Mouse (Mus musculus) stomach, embryonic 16.5 days (tissue): ENCODE measurements around the gene Pald1. TPM values are rescaled to one million over a fixed set of nuclear protein-coding genes. Genes with fewer than 3 reads are reported as not detected.

Experiments used
- ATAC-seq: fragments of 200-750 bp; cut with Nextera tagmentation; 2 replicates; pipeline ENCODE4 v1.8.0; 2017; ENCODE audit warnings: moderate number of reproducible peaks, moderate TSS enrichment; ENCODE audit not compliant: insufficient read depth, low FRiP score
- H3K27ac ChIP-seq: fragments of 300-500 bp; sonication (generic); 2 replicates; pipeline ENCODE4 v1.5.1; 2014; ENCODE audit warnings: low read length
- H3K27me3 ChIP-seq: fragments of 300-500 bp; sonication (generic); 2 replicates; pipeline ENCODE4 v1.6.1; 2014; ENCODE audit warnings: low read length, control low read depth, mixed read lengths; ENCODE audit not compliant: control insufficient read depth, insufficient read depth
- H3K36me3 ChIP-seq: fragments of 300-500 bp; sonication (generic); 2 replicates; pipeline ENCODE4 v1.6.1; 2014; ENCODE audit warnings: low read length; ENCODE audit not compliant: control insufficient read depth, insufficient read depth
- H3K4me1 ChIP-seq: fragments of 300-500 bp; sonication (generic); 2 replicates; pipeline ENCODE4 v1.6.1; 2014; ENCODE audit warnings: low read length, control low read depth, mixed read lengths; ENCODE audit not compliant: control insufficient read depth, insufficient read depth
- H3K4me2 ChIP-seq: fragments of 300-500 bp; sonication (generic); 2 replicates; pipeline ENCODE4 v1.6.1; 2014; ENCODE audit warnings: low read depth, low read length, mixed read lengths
- H3K4me3 ChIP-seq: fragments of 300-500 bp; sonication (generic); replicated peaks from 2 replicates; pipeline ENCODE4 v1.5.1; 2014; ENCODE audit warnings: mild to moderate bottlenecking, low read length
- H3K9ac ChIP-seq: fragments of 300-500 bp; sonication (generic); 2 replicates; pipeline ENCODE4 v1.6.1; 2014; ENCODE audit warnings: low read length
- H3K9me3 ChIP-seq: fragments of 300-500 bp; sonication (generic); replicated peaks from 2 replicates; pipeline ENCODE4 v1.6.1; 2016; ENCODE audit warnings: low read length, control low read depth; ENCODE audit not compliant: control insufficient read depth
- WGBS: fragments of 180-500 bp; shearing (Covaris S2); extraction: QIAGEN DNeasy Blood & Tissue Kit; methylation state at CpG from one replicate; pipeline ENCODE4 v1.1.7; 2014; 5-methylcytosine and 5-hydroxymethylcytosine counted together
- polyA plus RNA-seq: library from polyadenylated mRNA; unstranded; fragments of >200 nt; fragmentation: Nextera tagmentation; extraction: Ambion mirVana; gene quantifications from 2 replicates; pipeline ENCODE4 v1.2.1, GENCODE M21; 2015

Pald1 gene
- polyA plus RNA-seq, 1 experiment from 2014 or later = 17.0 TPM

DNA sequence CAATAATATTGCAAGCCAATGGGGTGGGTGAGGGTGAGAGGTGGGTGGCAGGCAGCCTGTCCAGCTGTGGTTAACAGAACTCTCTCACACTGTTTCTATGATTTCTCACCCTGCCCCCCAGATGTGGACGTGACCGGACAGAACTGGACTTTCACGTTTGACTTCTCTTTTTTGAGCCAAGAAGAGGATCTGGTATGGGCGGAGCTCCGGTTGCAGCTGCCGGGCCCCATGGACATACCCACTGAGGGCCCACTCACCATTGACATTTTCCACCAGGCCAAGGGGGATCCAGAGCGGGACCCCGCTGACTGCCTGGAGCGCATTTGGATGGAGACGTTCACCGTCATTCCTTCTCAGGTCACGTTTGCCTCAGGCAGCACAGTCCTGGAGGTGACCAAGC is 39.5 kb upstream of the Pald1 start:
- Histone ChIP-seq H3K27me3 (peaks cover 27% of the 10 kb centered on the region), H3K27ac (no peak overlapping the region), H3K4me2 (no peak overlapping the region), H3K4me3 (no peak overlapping the region), H3K9me3 (no peaks in the 10 kb centered on the region), H3K9ac (no peak overlapping the region), H3K4me1 (peaks cover 20% of the 10 kb centered on the region), H3K36me3 (no peaks in the 10 kb centered on the region)
- peak; percentile 7; the same call in 1 of the 2 replicates for ATAC-seq
- 74% methylated on average over 12 of the region's 12 CpGs for WGBS

DNA sequence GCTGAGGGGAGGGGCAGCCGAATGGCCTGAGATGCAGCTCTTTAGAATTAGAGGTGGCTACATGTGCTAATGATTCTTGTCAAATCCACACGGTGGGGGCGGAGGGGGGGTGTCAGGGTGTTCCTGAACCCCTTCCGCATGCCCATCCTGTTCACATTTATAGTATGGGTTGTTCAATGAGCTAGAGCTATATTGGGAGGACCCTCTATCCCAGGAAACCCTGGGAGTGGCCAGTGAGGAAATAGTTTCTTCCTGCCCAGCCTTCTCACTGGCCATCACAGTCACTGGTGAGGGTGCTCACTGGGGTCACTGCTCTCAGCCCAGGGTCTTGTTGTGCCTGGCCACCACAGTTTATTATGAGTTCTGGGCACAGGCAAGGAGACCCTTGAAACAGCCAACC is 36.7 kb upstream of the Pald1 start:
- no peak overlapping the region for H3K4me2 ChIP-seq
- H3K9me3 ChIP-seq = no peaks in the 10 kb centered on the region
- no peak overlapping the region for H3K4me3 ChIP-seq
- peaks cover 19% of the 10 kb centered on the region for H3K4me1 ChIP-seq
- H3K27ac ChIP-seq = no peak overlapping the region
- peaks cover 37% of the 10 kb centered on the region for H3K27me3 ChIP-seq
- no peak overlapping the region for H3K9ac ChIP-seq
- WGBS = 70% methylated on average over 4 of the region's 4 CpGs
- ATAC-seq = no peak
- no peaks in the 10 kb centered on the region for H3K36me3 ChIP-seq

DNA sequence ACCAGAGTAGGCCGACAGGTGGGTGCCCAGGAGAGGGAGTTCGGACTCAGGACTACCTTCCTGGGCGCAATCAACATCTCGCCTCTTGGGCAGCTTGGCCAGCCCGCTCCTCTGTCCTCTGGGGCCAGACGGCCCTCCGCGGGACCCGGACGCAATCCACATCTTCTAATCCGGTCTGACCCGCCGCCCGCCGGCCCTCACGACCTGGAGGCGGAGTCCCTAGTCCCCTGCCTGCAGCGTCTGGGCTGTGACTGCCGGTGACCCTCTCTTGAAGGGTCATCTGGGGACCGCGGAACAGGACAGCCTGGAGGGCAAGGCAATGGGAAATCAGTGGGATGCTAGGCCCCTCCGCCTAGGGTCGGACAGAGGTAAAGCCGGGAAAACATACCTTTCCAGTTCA is 35.8 kb upstream of the Pald1 start:
- Histone ChIP-seq H3K36me3 (no peaks in the 10 kb centered on the region), H3K9ac (no peak overlapping the region), H3K4me2 (no peak overlapping the region), H3K27me3 (peaks cover 37% of the 10 kb centered on the region), H3K4me1 (peaks cover 11% of the 10 kb centered on the region; the same call in 1 of the 2 replicates), H3K27ac (no peak overlapping the region), H3K4me3 (no peak overlapping the region; the same call in 1 of the 2 replicates), H3K9me3 (no peaks in the 10 kb centered on the region)
- 9% methylated on average over 24 of the region's 24 CpGs for WGBS
- ATAC-seq = no peak

DNA sequence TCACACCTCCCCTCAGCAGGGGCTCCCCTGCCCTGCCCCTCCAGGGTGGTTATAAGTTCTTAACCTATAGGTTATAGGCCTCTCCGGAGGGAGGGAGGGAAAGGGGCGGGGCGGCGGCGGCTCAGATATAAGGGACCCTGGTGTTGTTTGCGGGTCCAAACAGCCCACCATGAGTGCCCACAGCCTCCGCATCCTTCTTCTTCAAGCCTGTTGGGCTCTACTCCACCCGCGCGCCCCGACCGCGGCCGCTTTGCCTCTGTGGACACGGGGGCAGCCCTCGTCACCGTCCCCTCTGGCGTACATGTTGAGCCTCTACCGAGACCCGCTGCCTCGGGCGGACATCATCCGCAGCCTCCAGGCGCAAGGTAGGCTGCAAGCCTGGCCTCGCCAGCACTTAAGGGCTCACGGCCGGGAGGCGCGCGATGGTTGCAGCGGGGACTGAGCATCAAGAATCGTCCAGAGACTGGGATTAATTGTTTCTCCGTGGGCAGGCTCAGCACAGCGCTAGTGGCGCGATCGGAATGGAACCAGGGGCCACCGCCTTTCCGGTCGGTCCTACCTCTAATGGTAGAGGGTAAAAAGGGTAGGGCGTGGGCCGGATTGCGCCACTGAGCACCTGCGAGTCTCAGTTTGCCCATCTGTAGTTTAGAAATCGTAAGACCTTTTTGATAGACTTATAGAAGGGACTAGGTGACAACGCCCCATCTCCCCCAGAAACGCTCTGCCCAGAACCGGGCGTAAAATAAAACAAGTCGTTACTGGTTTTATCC is 35.0 kb upstream of the Pald1 start:
- H3K9ac ChIP-seq = peak overlapping the region; percentile 9
- H3K27ac ChIP-seq = no peak overlapping the region
- 1% methylated on average over 50 of the region's 50 CpGs for WGBS
- H3K27me3 ChIP-seq = peaks cover 37% of the 10 kb centered on the region
- H3K4me2 ChIP-seq = peak overlapping the region; percentile 63
- peaks cover 12% of the 10 kb centered on the region; the same call in 1 of the 2 replicates for H3K4me1 ChIP-seq
- no peaks in the 10 kb centered on the region for H3K9me3 ChIP-seq
- ATAC-seq = peak; percentile 32; the same call in 1 of the 2 replicates
- H3K4me3 ChIP-seq = peak overlapping the region; percentile 40
- H3K36me3 ChIP-seq = no peaks in the 10 kb centered on the region

DNA sequence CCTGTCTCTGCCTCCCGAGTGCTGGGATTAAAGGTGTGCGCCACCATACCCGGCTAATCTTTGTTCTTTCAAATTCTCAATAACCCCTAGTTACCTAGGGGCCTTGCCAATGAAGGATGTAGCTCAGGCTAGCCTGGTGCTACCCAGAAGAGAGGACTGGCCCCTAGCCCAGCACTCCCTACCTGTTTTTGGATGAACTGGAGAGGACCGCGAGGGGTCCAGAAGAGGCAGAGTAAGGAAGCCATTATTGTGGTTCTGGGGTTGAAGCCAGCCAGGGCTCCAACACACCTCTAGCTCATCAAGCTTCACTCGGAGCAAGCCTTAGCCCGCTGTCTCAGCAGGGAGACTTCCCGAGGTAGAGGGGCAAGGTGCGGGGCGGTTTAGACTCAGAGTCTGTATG is 34.3 kb upstream of the Pald1 start, which contains the start of gene Nodal:
Nodal (plus strand) TSS at position 301 of the 400 bp plus-strand sequence.
- H3K27me3 ChIP-seq = peaks cover 37% of the 10 kb centered on the region
- WGBS = 25% methylated on average over 10 of the region's 10 CpGs
- H3K27ac ChIP-seq = no peak within 1 kb of the TSS
- H3K9me3 ChIP-seq = no peaks in the 10 kb centered on the region
- ATAC-seq = 0 out of 2 replicates have a peak, but pooled peaks have one; percentile 27
- no peaks in the 10 kb centered on the region for H3K36me3 ChIP-seq
- peaks cover 13% of the 10 kb centered on the region; the same call in 1 of the 2 replicates for H3K4me1 ChIP-seq
- peak within 1 kb of the TSS; percentile 9 for H3K9ac ChIP-seq
- peak within 1 kb of the TSS; percentile 63 for H3K4me2 ChIP-seq
- peak within 1 kb of the TSS; percentile 40 for H3K4me3 ChIP-seq

DNA sequence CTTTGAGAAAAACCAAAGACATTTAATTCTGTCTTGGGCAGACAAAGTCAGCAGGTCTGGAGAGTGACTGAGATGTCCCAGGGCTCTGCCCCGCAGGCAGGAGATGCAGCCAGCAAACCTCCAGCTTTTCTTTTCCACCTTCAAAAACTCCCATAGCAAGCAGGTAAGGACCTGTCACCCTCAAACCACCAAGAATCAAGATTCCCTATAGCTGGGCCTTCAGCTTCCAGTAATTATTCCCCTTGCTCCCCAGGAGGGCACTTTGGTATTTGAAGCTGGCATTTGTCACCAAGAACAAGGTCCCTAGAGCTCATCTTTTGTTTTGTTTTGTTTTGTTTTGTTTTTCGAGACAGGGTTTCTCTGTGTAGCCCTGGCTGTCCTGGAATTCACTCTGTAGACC is 33.7 kb upstream of the Pald1 start:
- Histone ChIP-seq H3K4me3 (no peak overlapping the region), H3K27me3 (peaks cover 37% of the 10 kb centered on the region), H3K4me1 (peaks cover 13% of the 10 kb centered on the region; the same call in 1 of the 2 replicates), H3K4me2 (no peak overlapping the region), H3K36me3 (no peaks in the 10 kb centered on the region), H3K9ac (no peak overlapping the region), H3K27ac (no peak overlapping the region), H3K9me3 (no peaks in the 10 kb centered on the region)
- no peak for ATAC-seq
- WGBS = 52% methylated on average over 2 of the region's 2 CpGs

DNA sequence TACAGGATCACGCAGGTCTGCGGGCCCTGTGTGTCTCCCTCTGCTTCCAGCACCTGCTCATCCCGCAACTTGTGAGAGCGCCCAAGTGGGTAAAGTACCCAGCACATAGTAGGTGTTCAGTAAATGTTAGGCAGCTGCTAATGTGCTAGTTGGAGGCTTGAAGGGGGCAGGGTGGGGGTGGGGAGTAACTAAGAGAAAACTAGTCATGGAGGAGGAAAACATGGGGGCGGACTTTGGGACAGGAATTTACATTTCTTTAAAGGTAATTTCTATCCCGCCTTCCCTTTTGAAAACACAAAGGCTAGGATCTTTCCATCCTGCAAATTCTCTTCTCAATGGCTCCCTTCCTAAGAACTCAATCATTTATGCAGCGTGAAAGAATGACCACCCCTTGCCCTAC is 33.2 kb upstream of the Pald1 start:
- Histone ChIP-seq H3K27ac (no peak overlapping the region), H3K27me3 (peaks cover 37% of the 10 kb centered on the region), H3K4me2 (no peak overlapping the region), H3K9ac (no peak overlapping the region), H3K36me3 (no peaks in the 10 kb centered on the region), H3K9me3 (no peaks in the 10 kb centered on the region), H3K4me1 (peaks cover 13% of the 10 kb centered on the region; the same call in 1 of the 2 replicates), H3K4me3 (no peak overlapping the region)
- 56% methylated on average over 7 of the region's 7 CpGs for WGBS
- ATAC-seq = no peak

DNA sequence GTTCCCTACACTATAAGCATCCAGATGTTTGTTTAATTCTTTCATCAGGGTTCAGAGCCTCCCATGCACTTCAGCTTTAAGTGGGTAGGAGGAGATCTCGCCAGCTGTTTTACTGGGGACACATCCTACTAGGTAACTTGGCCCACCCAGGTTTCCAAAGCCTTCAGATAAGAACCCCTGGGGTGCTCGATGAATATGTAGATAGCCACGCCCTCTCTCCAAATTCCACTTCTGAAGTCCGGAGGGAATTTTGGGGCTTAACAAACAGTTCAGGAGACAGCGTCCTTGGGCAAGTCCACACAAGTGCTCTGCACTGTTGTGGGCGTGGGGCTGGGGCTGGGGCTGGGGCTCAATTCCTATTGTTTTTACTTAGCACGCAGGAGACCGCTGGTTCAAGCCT is 32.6 kb upstream of the Pald1 start:
- Histone ChIP-seq H3K4me1 (peaks cover 13% of the 10 kb centered on the region; the same call in 1 of the 2 replicates), H3K9ac (no peak overlapping the region), H3K4me3 (no peak overlapping the region), H3K9me3 (no peaks in the 10 kb centered on the region), H3K36me3 (no peaks in the 10 kb centered on the region), H3K27ac (no peak overlapping the region), H3K4me2 (no peak overlapping the region), H3K27me3 (peaks cover 37% of the 10 kb centered on the region)
- ATAC-seq = no peak
- 18% methylated on average over 8 of the region's 8 CpGs for WGBS

DNA sequence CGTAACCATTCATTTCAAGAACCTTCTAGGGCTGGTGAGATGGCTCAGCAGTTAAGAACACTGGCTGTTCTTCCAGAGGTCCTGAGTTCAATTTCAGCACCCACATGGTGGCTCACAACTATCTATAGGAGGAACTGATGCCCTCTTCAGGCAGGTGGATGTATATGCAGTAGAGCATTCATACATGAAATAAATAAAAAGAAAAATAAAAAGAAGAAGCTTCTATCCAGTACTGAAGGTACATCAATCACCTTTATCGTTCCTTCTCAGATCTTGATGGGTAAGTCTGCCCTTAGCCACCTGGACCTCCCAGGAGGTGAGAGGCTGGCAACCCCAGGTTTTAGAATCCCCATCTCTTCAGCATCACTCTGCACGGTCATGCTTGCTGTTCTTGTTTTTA is 31.9 kb upstream of the Pald1 start:
- Histone ChIP-seq H3K4me1 (peaks cover 13% of the 10 kb centered on the region; the same call in 1 of the 2 replicates), H3K27ac (no peak overlapping the region), H3K4me2 (no peak overlapping the region), H3K4me3 (no peak overlapping the region), H3K9me3 (no peaks in the 10 kb centered on the region), H3K27me3 (peaks cover 33% of the 10 kb centered on the region), H3K36me3 (no peaks in the 10 kb centered on the region), H3K9ac (no peak overlapping the region)
- 73% methylated on average over 3 of the region's 3 CpGs for WGBS
- no peak for ATAC-seq
